Mouse (Mus musculus) megakaryocyte-erythroid progenitor cell, adult 5-6 weeks (primary cell): Measurements from ENCODE around the gene Gpatch8. TPM values are rescaled to one million over a fixed set of nuclear protein-coding genes. Genes with fewer than 3 reads are reported as not detected.

Experiments used
- ATAC-seq: replicated peaks from 2 replicates; pipeline ENCODE4 v1.8.0; 2016; ENCODE audit warnings: mild to moderate bottlenecking, inconsistent platforms; ENCODE audit not compliant: severe bottlenecking, poor library complexity, low FRiP score, low TSS enrichment
- total RNA-seq, 2 experiments: library from RNA; stranded (forward) in 1 of 2; stranded (reverse) in 1 of 2; fragments of 200-1000, 215-1000 nt in 1 of 2; fragments of >200 nt in 1 of 2; fragmentation: Nextera tagmentation in 1 of 2; gene quantifications; 2 replicates each; pipeline ENCODE4 v1.2.3; 2014 to 2017

Gpatch8 gene
- total RNA-seq, 2 experiments from 2014 or later: 34.3 to 44.9 TPM

DNA sequence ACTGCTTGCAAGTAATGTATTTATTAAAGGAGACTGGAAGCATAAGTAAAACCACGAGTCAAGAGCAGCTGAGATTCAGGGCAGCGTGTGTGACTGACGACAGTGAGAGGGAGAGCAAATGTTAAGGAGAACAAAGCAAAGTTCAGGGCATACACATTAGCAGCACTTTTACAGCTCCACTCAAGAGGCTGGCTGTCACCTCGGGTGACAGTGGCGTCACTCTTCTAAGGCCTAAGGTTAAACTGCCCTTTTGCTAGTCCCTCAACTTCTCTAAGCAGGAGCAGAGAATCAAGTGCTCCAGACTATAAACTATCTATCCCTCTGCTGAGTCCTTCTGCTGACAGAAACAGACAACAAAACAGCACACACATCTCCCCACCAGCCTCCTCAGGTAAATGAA is 24.8 kb downstream of the Gpatch8 start:
- no peak for ATAC-seq

DNA sequence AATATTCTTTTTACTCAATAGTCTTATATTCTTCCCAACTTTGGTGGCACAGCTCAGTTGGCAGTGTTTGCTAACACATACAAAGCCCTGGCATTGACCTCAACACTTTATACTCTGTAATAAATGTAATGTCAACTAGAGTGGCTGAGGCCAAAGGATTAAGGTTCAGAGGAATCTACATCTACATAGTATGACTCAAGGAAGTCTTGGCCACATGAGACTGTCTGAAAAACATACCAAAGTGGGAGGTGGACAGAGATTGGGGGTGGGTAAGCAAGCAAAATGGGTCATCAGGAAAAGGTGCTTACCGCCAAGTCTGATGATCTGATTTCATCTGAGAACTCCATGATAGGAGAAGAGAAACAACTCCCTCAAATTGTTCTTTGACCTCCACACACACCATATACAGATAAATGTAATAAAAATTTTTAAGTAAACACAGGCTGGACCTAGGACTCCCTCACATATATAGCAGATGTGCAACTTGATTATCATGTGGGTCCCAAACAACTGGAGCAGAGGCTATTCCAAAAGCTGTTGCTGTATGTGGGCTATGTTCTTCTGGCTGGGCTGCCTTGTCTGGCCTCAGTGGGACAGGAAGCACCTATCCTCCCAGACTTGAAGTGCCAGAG is 41.3 kb downstream of the Gpatch8 start:
- ATAC-seq: no peak

DNA sequence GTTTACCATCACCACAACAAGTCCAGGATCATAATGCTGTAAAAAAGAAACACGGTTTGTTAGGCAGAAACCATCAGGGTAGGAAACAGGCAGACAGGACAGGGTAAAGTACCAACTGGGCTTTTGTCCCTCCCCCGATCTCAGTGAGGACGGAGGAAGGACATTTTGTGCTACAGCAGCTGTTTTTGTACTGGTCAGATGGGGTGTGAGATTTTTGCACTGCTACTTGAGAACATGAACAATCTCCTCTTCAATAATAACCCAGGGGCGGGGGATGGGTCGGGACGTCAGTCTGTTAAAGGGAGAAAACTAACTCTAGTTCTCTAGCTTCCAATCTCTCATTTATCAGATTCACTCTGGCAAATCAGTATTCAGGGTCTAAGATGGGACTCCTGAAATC is 46.0 kb downstream of the Gpatch8 start:
- ATAC-seq: no peak

DNA sequence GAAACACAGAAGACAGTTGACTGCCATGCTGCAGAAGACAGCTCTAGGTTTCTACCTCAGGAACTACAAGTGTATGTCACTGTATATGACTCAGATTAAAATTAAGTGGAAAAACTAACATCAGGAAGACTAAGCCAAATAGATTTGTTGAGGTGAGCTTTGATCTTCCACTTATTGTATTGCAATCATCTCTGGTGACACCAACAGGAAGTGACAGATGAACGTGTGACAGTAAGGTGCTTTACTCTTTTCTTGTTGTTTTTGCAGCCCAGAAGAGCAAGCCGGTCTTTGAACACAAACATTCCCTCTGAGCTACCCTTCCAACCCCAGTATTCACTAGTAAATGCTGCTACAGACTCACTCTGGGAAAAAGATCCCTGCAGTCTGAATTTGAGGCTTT is 59.5 kb downstream of the Gpatch8 start:
- ATAC-seq: no peak

DNA sequence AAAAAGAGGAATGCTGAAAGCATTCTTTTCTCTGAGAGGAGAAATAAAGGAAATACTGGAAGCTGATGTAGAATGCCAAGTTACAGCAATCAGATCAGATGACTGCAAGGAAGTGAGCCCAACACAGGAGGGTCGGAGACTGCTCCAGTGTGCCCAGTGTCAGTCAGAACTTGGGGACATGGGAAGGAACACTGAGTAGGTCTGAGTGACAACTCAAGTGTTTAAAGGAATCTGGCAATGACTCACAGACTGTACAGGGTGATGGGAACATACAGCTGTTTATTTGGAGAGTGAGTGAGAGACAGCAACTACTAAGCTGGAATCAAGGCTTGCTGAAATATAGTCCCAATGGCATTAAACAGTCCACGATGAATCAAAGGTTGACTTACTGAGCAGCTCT is 60.0 kb downstream of the Gpatch8 start:
- no peak for ATAC-seq

DNA sequence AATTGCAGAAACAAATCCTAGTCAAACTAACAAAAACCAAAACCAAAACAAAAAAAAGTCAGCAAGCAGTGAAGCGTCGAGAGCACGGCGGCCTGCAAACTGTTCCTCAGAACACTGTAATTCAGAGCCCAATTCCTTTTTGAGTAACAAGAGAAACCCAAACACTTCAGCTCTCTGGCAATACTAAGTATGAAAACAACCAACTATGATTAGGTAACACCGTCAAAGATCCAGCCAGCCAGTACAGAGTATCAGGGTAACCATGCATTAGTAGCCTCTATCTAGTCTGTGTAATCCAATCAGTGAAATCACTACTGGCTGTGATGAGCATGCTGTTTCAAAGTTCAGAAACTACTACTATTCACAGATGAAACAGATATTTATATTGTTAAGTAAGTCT is 60.5 kb downstream of the Gpatch8 start:
- ATAC-seq: no peak

DNA sequence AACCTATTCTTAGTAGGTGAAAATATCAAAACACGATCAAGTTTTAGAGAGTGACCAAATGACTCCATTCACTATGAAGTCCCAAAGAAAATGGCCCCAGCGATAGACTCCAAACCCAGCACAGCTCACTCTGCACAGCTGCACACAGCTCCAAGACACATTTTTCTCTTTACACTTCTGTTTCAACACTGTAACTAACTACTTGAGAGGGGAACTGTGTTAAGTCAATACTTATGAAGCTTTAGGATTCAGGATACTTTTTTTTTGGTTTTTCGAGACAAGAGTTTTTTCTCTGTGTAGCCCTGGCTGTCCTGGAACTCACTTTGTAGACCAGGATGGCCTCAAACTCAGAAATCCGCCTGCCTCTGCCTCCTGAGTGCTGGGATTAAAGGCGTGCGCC is 61.1 kb downstream of the Gpatch8 start:
- ATAC-seq: no peak

DNA sequence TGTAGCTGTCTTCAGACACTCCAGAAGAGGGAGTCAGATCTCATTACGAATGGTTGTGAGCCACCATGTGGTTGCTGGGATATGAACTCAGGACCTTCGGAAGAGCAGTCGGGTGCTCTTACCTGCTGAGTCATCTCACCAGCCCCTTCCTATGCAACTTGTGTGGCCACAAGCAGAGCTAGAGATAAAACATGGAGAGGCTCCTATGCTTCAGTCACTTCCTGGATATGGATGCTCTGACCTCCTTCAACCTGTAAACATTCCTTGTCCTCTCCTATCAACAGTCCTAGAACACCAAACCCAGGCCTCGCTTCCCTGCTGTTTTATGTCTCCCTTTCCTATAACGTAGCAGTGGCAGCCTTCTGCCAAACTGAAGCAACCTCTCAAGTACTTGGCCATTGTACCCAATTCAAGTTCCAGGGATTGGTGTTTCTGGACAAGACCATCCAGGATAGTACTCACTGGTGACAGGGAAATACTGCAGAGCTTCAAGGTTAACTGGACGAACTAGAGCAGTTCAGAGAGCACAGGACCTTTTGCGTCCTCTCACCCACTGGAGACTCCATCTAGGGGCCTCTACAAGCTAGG is 62.0 kb downstream of the Gpatch8 start:
- no peak for ATAC-seq

DNA sequence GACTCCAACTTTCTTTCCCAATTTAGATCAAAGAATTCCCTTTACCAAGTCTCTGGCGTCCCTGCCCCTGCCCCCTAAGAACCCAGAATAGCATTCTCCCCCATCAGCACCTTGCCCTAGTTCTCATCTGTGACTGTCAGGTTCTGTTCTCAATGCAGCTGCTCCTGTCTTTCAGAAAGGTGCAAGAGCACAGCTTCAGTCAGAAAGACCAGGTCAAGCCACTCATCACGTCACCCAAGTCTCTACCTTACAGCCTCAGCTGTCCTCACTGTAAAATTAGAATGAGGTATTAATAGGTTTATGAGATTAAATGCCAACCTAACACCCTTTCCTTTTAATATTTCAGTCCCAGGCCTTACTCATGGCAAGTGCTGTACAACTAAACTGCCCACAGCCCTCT is 63.0 kb downstream of the Gpatch8 start:
- ATAC-seq: no peak

DNA sequence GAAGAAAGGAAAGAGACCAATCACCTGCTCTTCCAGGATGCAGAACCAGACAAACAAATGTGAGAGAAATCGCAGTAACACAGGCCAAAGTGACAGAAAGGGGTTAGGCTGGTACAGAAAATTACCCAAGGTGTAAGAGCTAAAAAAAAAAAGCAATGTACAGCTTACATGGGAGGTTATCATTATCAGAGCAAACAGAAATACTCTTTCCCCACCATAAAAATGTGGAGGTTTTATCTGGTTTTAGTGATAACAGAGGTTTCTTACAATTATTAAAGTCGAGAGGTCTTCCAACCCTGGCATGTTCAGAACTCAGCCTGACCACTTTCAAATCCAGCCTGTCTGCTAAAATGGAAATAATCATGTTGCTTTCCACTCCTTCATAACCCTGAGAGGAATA is 68.3 kb downstream of the Gpatch8 start:
- ATAC-seq: peak; percentile 44; the same call in 1 of the 2 replicates

DNA sequence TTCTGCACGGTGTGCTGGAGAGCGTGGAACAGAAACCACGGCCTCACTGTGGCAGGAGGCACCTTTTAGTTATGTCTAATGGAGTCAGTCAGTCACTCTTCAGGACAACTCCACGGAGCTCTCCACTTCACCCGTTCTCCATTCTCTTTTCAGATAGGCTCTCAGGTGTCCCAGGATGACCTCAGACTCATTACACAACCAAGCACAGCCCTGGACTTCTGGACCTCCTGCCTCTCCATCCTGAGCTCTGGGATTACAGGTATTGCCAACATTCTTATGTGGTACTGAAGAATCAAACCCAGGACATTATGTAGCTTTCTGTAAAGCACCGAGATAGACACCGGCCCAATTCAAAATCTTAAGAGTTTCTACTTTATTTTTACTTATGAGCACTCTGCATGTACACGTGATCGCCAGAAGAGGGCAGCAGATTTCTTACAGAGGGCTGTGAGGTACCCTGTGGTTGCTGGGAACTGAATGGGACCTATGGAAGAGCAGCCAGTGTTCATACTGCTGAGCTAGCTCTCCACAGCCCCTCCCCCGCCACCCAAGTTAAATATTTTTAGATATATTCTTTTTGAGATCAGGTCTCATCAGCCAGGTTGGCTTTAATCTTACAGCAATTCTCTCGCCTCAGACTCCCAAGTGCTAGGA is 69.3 kb downstream of the Gpatch8 start:
- ATAC-seq: peak; percentile 92

DNA sequence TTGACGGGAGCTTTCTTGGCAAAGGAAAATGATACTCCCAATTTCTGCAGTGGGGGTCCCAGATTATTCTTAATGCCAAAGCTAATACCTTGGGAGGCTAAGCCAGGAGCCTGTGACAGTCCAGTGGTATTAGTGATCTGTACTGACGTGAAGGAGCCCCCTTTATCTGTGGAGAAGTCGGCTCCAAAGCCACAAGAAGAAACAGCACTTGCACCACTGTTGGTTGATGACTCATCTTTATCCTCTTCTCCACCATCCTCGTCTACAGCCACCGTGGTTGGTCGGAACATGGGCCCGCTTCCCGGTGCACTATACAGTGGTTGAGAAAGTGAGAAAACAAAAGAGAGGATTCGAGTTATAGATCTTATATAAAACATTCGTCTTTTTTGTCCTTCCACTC is 74.4 kb downstream of the Gpatch8 start:
- no peak for ATAC-seq

DNA sequence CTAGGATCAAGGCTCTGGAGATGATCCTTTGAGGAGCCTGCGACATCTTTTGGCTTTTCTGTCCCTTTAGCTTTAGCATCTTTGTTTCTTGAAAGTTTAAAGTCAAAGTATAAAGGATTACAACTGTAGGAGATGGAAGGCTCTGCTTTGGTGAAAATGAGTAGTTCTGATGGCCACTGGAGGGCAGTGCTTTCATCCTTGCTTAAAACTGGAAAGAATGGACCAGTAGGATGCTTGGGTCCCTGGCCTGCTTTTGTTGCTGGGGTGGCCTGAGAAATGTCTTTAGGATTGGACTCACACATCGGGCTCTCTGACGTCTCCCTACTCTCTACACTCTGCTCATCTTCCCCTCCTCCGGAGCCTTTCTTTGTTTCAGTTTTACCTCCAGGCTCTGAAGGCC is 75.3 kb downstream of the Gpatch8 start:
- ATAC-seq: no peak

DNA sequence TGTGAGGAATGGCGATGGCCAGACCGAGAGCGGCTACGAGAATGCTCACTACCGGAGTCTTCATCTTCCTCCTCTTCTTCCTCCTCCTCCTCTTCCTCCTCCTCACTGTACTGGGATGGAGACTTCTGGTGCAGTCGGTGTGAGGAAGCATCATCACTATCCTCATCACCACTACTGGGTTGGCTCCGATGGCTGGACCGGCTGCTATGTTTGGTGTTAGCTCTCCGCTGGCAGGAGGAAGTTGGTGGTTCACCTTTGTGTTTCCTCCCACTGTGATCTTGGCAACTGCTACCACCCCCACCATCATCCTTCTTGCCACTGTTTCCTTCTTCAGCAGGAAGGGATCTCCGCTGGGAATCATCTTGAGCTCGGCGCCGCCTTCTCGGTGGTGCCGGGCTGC is 76.1 kb downstream of the Gpatch8 start:
- no peak for ATAC-seq

DNA sequence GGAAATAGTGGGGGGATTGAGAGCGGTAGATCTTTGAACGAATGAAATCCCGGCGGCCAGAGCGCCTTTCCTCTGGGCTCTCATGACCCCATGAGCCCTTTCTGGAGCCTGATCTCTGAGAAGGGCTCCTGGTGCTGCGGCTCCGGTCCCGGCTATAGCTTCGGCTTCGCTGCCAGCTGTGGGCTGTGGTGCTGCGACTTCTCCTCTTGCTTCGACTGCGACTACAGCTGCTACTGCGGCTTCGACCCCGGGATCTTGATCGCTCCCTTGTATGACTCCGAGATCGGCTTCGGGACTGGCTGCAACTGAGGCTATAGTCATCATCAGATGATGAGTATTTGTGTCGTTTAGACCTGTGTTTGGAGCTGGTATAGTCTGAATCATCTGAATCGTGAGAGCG is 76.6 kb downstream of the Gpatch8 start:
- ATAC-seq: no peak

DNA sequence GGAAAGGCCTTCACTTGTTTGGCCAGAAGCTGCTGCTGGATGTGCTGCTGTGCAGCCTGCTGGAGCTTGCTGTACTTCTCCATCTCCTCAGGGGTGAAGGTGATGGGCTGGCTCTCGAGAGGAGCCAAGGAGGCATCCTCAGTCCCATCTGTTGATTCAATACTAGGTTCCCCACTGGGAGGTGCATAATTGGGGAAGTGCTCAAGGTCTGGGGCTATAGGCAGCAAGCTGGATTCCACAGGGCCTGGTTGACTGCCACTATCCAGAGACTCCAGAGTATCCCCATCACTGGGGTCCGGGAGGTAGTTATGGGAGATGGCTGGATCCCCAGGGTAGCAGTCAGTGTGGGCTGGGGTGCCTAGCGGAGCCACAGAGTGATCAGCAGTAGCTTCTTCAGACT is 77.5 kb downstream of the Gpatch8 start:
- ATAC-seq: no peak

DNA sequence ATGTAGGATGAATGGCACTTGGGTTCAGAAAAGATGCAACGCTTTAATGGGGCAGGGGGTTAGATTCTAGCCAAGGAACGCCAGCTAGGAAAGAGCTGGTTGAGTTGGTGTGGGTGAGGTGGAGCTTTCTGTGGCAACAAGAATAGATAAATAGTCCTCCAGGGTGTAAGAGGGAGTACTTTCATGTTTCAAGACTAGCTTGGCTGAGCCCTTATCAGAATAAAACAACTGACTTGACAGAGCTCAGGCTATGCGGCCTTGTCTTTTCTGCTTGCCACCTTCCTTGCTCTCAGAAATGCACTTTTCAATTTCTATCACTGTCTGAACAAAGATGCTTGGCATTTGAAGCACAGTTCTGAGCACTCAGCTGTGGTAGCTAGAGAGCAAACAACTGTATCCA is 81.2 kb downstream of the Gpatch8 start:
- ATAC-seq: peak; percentile 62

DNA sequence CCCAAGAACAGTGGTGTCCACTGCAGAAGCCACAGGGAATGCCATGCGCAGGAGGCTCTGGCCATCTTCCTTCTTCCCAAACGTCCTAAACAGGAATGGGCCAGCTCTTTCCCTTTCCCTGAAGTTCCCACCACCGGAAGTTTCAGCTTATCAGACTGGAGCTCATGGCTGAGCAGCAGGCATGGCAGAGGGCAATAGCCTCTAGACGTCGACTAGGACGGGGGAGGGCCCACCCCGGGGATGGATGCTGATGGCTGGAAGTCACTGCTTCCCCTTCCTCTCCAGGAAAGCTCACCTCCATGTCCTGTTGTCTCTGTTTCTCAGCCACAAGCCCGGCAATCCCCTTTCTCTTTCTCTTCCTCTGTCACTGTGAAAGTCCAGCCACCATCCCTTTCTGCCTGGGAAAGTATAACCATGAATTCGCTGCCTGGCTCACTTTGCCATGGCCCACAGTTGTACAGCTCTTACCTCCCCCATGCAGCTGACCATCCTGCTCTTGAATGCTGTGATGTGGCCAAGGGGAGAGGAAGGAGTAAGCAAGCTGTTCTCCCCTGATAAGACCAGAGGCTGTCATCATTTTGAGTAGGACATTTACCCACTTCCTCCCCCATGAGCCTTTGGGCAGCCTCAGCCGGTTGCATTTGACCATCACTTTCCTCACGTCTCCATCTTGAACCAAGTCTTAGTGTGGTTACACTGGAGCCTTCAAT is 86.4 kb downstream of the Gpatch8 start, which contains the start of gene Itga2b:
TSS of gene Itga2b (minus strand) at position 475 of the 710 bp plus-strand sequence.
- ATAC-seq: peak; percentile 45

DNA sequence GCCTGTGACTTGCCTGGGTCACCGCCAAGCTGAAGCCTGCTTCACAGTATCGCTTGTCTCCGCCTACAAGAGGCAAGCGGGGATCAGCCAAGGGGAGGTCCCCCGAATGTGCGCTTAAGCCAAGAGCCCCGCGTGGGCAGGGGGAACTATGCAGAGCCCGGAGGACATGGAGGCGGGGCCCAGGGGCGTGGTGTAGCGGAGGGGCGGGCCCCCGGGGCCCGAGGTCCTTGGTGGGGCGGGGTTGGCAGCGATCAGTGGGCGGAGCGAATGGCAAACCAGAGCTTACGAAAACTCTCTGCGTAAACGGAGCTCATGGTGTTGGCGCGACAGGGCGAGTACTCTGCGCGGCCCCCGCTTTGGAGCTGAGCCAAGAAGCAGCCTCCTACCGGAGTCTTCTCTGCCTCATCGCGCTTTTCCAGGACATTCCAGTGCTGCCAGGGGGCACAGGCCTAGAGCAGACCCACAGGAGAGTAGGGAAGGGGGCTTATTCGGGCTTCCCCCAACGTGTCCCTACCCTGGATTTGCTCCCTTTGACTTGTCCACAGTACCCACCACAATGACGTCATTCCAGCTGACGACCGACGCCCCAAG is 89.1 kb downstream of the Gpatch8 start:
- ATAC-seq: peak; percentile 87
